Mouse (Mus musculus) myocyte (in vitro differentiated cells): ENCODE results near the gene Ascl2. TPM values are rescaled to one million over a fixed set of nuclear protein-coding genes. Genes with fewer than 3 reads are reported as not detected.

Experiments used
- H3K27me3 ChIP-seq: one replicate; pipeline ENCODE4 v1.6.1; 2011; ENCODE audit not compliant: control insufficient read depth, insufficient read depth, insufficient read length
- H3K36me3 ChIP-seq: one replicate; pipeline ENCODE4 v1.6.1; 2011; ENCODE audit not compliant: control insufficient read depth, insufficient read depth
- H3K4me2 ChIP-seq: one replicate; pipeline ENCODE4 v1.6.1; 2011; ENCODE audit warnings: low read depth, control low read depth
- H3K4me3 ChIP-seq: one replicate; pipeline ENCODE4 v1.5.1; 2011; ENCODE audit warnings: mild to moderate bottlenecking, control low read depth, moderate library complexity
- H3K79me2 ChIP-seq: one replicate; pipeline ENCODE4 v1.6.1; 2011; ENCODE audit not compliant: control insufficient read depth, insufficient read depth
- H3ac ChIP-seq: one replicate; pipeline ENCODE4 v1.6.1; 2011; ENCODE audit not compliant: control insufficient read depth, insufficient read length
- CEBPB ChIP-seq: IDR thresholded peaks from 2 replicates; pipeline ENCODE4 v1.6.1; 2011; ENCODE audit warnings: mild to moderate bottlenecking, moderate library complexity; ENCODE audit not compliant: poor library complexity, insufficient read depth, severe bottlenecking
- E2F4 ChIP-seq: IDR thresholded peaks from one replicate; pipeline ENCODE4 v1.6.1; 2011; ENCODE audit warnings: mild to moderate bottlenecking, control low read depth, moderate library complexity; ENCODE audit not compliant: insufficient read depth
- MAX ChIP-seq: IDR thresholded peaks from one replicate; pipeline ENCODE4 v1.6.1; 2011; ENCODE audit warnings: low read depth, mild to moderate bottlenecking, control low read depth
- MYOD1 ChIP-seq, 3 experiments: IDR thresholded peaks; one replicate each; pipeline ENCODE4 v1.6.1; 2011; ENCODE audit warnings: control low read depth in 2 of 3, low read depth in 2 of 3, mild to moderate bottlenecking in 2 of 3, moderate library complexity in 1 of 3; ENCODE audit not compliant: insufficient read length in 2 of 3, control insufficient read depth in 1 of 3
- MYOG ChIP-seq, 3 experiments: IDR thresholded peaks; one replicate each; pipeline ENCODE4 v1.6.1; 2011; ENCODE audit warnings: control low read depth in 2 of 3, low read depth in 2 of 3, mild to moderate bottlenecking in 2 of 3; ENCODE audit not compliant: insufficient read length in 2 of 3, control insufficient read depth in 1 of 3, insufficient read depth in 1 of 3
- POLR2A ChIP-seq: IDR thresholded peaks from one replicate; pipeline ENCODE4 v1.6.1; 2011; ENCODE audit warnings: low read depth, mild to moderate bottlenecking, control low read depth, moderate library complexity; ENCODE audit not compliant: insufficient read length
- POLR2AphosphoS2 ChIP-seq: IDR thresholded peaks from one replicate; pipeline ENCODE4 v1.6.1; 2011; ENCODE audit warnings: low read depth, control low read depth; ENCODE audit not compliant: insufficient read length
- REST ChIP-seq: IDR thresholded peaks from one replicate; pipeline ENCODE4 v1.6.1; 2011; ENCODE audit warnings: mild to moderate bottlenecking, control low read depth, moderate library complexity; ENCODE audit not compliant: insufficient read depth, insufficient read length
- SRF ChIP-seq: IDR thresholded peaks from one replicate; pipeline ENCODE4 v1.6.1; 2011; ENCODE audit warnings: low read depth; ENCODE audit not compliant: control insufficient read depth, insufficient read length
- TCF12 ChIP-seq: IDR thresholded peaks from one replicate; pipeline ENCODE4 v1.6.1; 2011; ENCODE audit warnings: mild to moderate bottlenecking, control low read depth; ENCODE audit not compliant: poor library complexity, insufficient read depth, severe bottlenecking
- TCF3 ChIP-seq: IDR thresholded peaks from one replicate; pipeline ENCODE4 v1.6.1; 2011; ENCODE audit warnings: low read depth, control low read depth; ENCODE audit not compliant: insufficient read length
- USF1 ChIP-seq: IDR thresholded peaks from one replicate; pipeline ENCODE4 v1.6.1; 2011; ENCODE audit warnings: low read depth, mild to moderate bottlenecking, control low read depth, moderate library complexity
- polyA plus RNA-seq: library from polyadenylated mRNA; unstranded; fragments of >200 nt; fragmentation: generic; extraction: Trizol; gene quantifications from one replicate; pipeline ENCODE4 v1.2.1, GENCODE M21; 2012; ENCODE audit warnings: missing spikeins

Gene Ascl2
- polyA plus RNA-seq, 1 experiment: not detected

DNA sequence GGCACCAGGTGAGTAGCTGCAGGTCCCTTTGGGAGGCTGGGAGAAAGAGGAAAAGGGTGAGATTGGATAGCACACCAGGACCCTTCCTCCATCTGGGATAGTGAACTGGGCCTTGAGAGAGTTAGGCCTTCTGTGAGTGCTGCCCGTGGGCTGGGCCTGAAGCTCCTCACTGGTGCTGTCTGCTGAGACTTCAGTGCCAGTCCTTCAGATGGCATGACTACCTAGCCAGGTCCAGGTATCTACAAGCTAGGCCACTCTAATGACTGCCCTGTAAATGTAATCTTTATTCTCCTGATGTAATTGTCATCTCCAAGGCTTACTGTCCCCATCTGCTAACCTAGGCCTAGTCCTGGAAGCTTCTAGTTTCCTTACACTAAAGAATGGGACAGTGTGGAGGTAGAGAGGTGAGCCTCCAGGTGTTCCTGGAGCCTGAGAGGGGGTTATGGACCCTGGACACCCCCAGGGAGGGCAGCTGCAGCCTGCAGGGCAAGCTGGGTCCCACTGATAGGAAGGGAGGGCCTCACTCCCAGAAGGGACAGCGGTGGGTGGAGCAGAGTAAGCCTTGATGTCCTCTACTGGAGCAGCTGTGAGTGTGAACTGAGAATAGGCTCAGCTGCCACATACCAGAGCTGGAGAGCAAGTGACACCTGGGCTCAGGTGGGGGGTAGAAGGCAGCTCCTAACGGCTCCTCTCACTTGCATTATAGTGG, 26.7 kb upstream of the Ascl2 start:
- no peaks in the 10 kb centered on the region for H3K36me3 ChIP-seq

DNA sequence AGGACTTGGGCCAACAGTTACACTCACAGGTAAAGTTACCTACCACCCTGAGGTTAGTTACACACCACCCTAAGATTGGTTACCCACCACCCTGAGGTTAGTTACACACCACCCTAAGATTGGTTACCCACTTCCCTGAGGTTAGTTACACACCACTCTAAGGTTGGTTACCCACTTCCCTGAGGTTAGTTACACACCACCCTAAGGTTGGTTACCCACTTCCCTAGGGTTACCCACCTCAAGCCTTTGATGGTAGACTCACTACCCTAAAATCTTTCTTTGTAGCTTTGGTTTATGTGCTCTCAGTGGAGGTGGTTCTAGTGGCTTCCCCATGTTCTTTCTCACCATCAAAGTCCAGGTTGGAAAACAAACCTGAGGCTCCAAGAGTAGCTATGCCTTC, 25.9 kb upstream of the Ascl2 start:
- Histone ChIP-seq H3K79me2 (no peaks in the 10 kb centered on the region), H3K4me3 (no peak overlapping the region), H3K4me2 (no peak overlapping the region), H3K36me3 (no peaks in the 10 kb centered on the region), H3ac (no peak overlapping the region), H3K27me3 (peaks cover 29% of the 10 kb centered on the region)
- TF ChIP-seq MYOG (IDR thresholded peaks at IDR 0.05; ENCODE audit: control insufficient read depth in 1 of 3, insufficient read depth in 1 of 3, insufficient read length in 2 of 3, low read depth in 2 of 3): no peak
- no peak for TF ChIP-seq MYOD1 (IDR thresholded peaks at IDR 0.05; ENCODE audit: control insufficient read depth in 1 of 3, insufficient read length in 2 of 3, low read depth in 2 of 3)
- TF ChIP-seq SRF: no peak
- no peak for TF ChIP-seq REST
- TF ChIP-seq MAX: no peak
- TF ChIP-seq TCF3: no peak
- TF ChIP-seq E2F4: no peak
- no peak for TF ChIP-seq TCF12
- no peak for TF ChIP-seq USF1

More for the DNA sequence above, 26.7 kb upstream of the Ascl2 start:
- H3K4me2 ChIP-seq: no peak overlapping the region
- TF ChIP-seq USF1: no peak
- TF ChIP-seq MYOG (IDR thresholded peaks at IDR 0.05; ENCODE audit: control insufficient read depth in 1 of 3, insufficient read depth in 1 of 3, insufficient read length in 2 of 3, low read depth in 2 of 3): peak in 1 of 3 experiments; percentile 22
- TF ChIP-seq POLR2A: no peak
- TF ChIP-seq REST: no peak
- H3K79me2 ChIP-seq: no peaks in the 10 kb centered on the region
- H3K27me3 ChIP-seq: peaks cover 28% of the 10 kb centered on the region
- no peak overlapping the region for H3K4me3 ChIP-seq
- H3ac ChIP-seq: no peak overlapping the region

DNA sequence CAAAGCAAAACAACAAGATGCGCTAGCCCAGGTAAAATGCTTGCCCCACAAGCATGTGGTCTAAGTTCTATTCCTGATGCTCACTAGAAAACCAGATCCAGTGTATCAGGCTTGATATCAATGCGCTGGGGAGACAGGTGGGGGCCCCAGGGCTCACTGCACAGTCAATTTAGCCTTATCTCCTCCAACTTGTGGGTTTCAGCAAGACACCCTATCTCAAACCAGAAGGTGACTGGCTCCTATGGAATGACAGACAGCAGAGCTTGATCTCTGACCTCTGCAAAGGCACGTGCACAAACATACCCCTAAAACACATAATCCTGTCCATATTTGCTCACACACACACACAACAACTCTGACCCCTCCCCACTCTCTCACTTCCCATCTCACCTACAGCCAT, 18.7 kb upstream of the Ascl2 start:
- peaks cover 54% of the 10 kb centered on the region for H3K27me3 ChIP-seq
- TF ChIP-seq MYOG (IDR thresholded peaks at IDR 0.05; ENCODE audit: control insufficient read depth in 1 of 3, insufficient read depth in 1 of 3, insufficient read length in 2 of 3, low read depth in 2 of 3): no peak
- no peak for TF ChIP-seq MAX
- TF ChIP-seq POLR2A: no peak
- TF ChIP-seq CEBPB: no peak
- TF ChIP-seq TCF12: no peak
- H3K79me2 ChIP-seq: no peaks in the 10 kb centered on the region
- no peaks in the 10 kb centered on the region for H3K36me3 ChIP-seq
- no peak overlapping the region for H3K4me3 ChIP-seq
- no peak overlapping the region for H3ac ChIP-seq
- no peak overlapping the region for H3K4me2 ChIP-seq

DNA sequence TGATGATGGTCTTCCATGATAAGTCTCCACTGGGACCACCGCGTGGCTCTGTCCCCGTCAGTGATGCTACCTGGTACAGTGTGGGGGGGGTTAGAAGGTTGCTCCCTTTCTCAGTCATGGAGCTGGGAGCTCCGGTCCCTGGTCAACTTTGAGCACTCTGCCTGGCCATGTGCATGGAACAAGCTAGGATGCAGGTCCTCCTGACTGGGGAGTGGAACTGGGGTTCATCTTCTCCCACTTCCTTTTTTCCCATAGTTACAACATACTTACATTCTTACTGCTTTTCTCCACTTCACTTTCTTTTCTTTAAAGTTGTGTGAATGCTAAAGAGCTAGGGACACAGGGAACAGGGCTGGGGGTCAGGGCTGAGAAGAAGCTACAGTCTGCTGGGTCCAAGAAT, 16.1 kb upstream of the Ascl2 start:
- H3K4me2 ChIP-seq: no peak overlapping the region
- no peaks in the 10 kb centered on the region for H3K79me2 ChIP-seq
- TF ChIP-seq POLR2AphosphoS2: no peak
- TF ChIP-seq MYOD1 (IDR thresholded peaks at IDR 0.05; ENCODE audit: control insufficient read depth in 1 of 3, insufficient read length in 2 of 3, low read depth in 2 of 3): no peak
- no peak overlapping the region for H3ac ChIP-seq
- H3K4me3 ChIP-seq: no peak overlapping the region
- H3K27me3 ChIP-seq: peaks cover 40% of the 10 kb centered on the region
- no peaks in the 10 kb centered on the region for H3K36me3 ChIP-seq

DNA sequence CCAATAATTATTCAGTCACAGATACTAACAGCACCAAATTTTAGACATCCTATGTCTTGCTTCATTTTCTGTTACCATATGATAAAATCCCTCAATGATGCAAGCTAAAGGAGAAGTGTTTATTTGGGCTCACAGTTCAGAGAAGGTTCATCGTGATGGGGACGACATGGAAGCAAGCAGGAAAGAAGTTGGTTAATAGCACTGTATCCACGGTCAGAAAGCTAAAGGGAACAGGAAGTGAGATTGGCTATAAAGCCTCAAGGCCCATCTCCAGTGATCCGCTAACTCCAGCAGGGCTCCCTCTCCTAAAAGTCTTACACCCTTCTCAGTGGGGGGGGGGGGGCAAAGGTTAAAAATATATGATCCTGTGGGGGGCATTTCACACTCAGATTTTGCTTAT, 12.8 kb upstream of the Ascl2 start:
- Histone ChIP-seq H3K79me2 (no peaks in the 10 kb centered on the region), H3K36me3 (no peaks in the 10 kb centered on the region), H3K4me3 (no peak overlapping the region)

More for the DNA sequence above, 12.8 kb upstream of the Ascl2 start:
- H3K27me3 ChIP-seq: peaks cover 44% of the 10 kb centered on the region
- no peak overlapping the region for H3K4me2 ChIP-seq
- TF ChIP-seq MYOD1 (IDR thresholded peaks at IDR 0.05; ENCODE audit: control insufficient read depth in 1 of 3, insufficient read length in 2 of 3, low read depth in 2 of 3): no peak
- TF ChIP-seq POLR2A: no peak
- no peak for TF ChIP-seq TCF12
- TF ChIP-seq TCF3: no peak
- no peak for TF ChIP-seq MAX
- no peak for TF ChIP-seq REST
- TF ChIP-seq E2F4: no peak
- TF ChIP-seq POLR2AphosphoS2: no peak
- no peak for TF ChIP-seq MYOG (IDR thresholded peaks at IDR 0.05; ENCODE audit: control insufficient read depth in 1 of 3, insufficient read depth in 1 of 3, insufficient read length in 2 of 3, low read depth in 2 of 3)
- no peak for TF ChIP-seq USF1
- TF ChIP-seq SRF: no peak
- no peak for TF ChIP-seq CEBPB
- no peak overlapping the region for H3ac ChIP-seq
